Mouse (Mus musculus) midbrain, embryonic 14.5 days (tissue): ENCODE results near the gene Sgcd. TPM values are rescaled to one million over a fixed set of nuclear protein-coding genes. Genes with fewer than 3 reads are reported as not detected.

Source experiments
- ATAC-seq: fragments of 200-750 bp; cut with Nextera tagmentation; 2 replicates; pipeline ENCODE4 v1.8.0; 2017; ENCODE audit warnings: moderate number of reproducible peaks, moderate library complexity; ENCODE audit not compliant: low FRiP score, low TSS enrichment
- DNase-seq: peaks from one replicate; pipeline ENCODE4 v3.0.0-alpha.2; 2015
- H3K27ac ChIP-seq: fragments of 300-500 bp; sonication (generic); replicated peaks from 2 replicates; pipeline ENCODE4 v1.5.1; 2014; ENCODE audit warnings: mild to moderate bottlenecking, low read depth, low read length, moderate library complexity
- H3K27me3 ChIP-seq: fragments of 300-500 bp; sonication (generic); 2 replicates; pipeline ENCODE4 v1.6.1; 2014; ENCODE audit warnings: low read length, control low read depth, mixed read lengths; ENCODE audit not compliant: control insufficient read depth, insufficient read depth
- H3K36me3 ChIP-seq: fragments of 300-500 bp; sonication (generic); 2 replicates; pipeline ENCODE4 v1.6.1; 2014; ENCODE audit warnings: low read length, control low read depth; ENCODE audit not compliant: control insufficient read depth, insufficient read depth
- H3K4me1 ChIP-seq: fragments of 300-500 bp; sonication (generic); 2 replicates; pipeline ENCODE4 v1.6.1; 2014; ENCODE audit warnings: mild to moderate bottlenecking, antibody characterized with exemption, low read length, control low read depth; ENCODE audit not compliant: control insufficient read depth, insufficient read depth
- H3K4me2 ChIP-seq: fragments of 300-500 bp; sonication (generic); 2 replicates; pipeline ENCODE4 v1.6.1; 2014; ENCODE audit warnings: mild to moderate bottlenecking, low read length, moderate library complexity
- H3K4me3 ChIP-seq: fragments of 300-500 bp; sonication (generic); replicated peaks from 2 replicates; pipeline ENCODE4 v1.5.1; 2014; ENCODE audit warnings: low read depth, low read length
- H3K9ac ChIP-seq: fragments of 300-500 bp; sonication (generic); replicated peaks from 2 replicates; pipeline ENCODE4 v1.6.1; 2014; ENCODE audit warnings: mild to moderate bottlenecking, low read length, moderate library complexity
- H3K9me3 ChIP-seq: fragments of 300-500 bp; sonication (generic); 2 replicates; pipeline ENCODE4 v1.6.1; 2016; ENCODE audit warnings: low read length, control low read depth, mixed read lengths; ENCODE audit not compliant: control insufficient read depth
- whole genome bisulfite sequencing: fragments of 180-500 bp; shearing (Covaris S2); extraction: QIAGEN DNeasy Blood & Tissue Kit; methylation state at CpG from one replicate; pipeline ENCODE4 v1.1.7; 2014; 5-methylcytosine and 5-hydroxymethylcytosine counted together
- polyA plus RNA-seq: library from polyadenylated mRNA; unstranded; fragments of >200 nt; fragmentation: Nextera tagmentation; extraction: Ambion mirVana; gene quantifications from 2 replicates; pipeline ENCODE4 v1.2.1, GENCODE M21; 2014

Sgcd gene
- polyA plus RNA-seq, 1 experiment from 2014 or later = 4.5 TPM

DNA sequence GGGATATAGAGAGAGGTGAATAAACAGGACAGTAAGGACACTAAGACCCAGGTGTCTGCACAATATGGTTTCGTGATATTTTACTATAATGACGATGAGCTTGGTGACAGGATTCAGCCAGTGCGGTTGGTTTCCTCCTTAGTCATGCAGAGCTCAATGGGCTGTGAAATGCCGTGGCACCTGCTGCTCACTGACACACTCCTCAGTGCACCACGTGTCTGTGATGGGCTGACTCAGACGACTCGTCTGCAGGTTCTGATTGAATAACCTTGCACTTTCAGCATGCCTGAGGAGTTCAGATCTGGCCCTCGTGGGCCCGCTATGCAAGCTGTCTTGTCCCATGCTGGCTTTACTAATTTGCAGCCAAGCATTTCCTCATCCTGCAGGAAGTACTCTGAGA lies 839.2 kb downstream of the Sgcd start:
- H3K9me3 ChIP-seq = no peaks in the 10 kb centered on the region
- no peaks in the 10 kb centered on the region for H3K36me3 ChIP-seq
- H3K4me3 ChIP-seq = no peak overlapping the region
- WGBS = 65% methylated on average over 9 of the region's 9 CpGs
- H3K4me1 ChIP-seq = no peaks in the 10 kb centered on the region
- peak; percentile 5 for DNase-seq
- H3K27ac ChIP-seq = no peak overlapping the region
- no peaks in the 10 kb centered on the region for H3K27me3 ChIP-seq
- ATAC-seq = no peak
- H3K4me2 ChIP-seq = no peak overlapping the region
- no peak overlapping the region for H3K9ac ChIP-seq

DNA sequence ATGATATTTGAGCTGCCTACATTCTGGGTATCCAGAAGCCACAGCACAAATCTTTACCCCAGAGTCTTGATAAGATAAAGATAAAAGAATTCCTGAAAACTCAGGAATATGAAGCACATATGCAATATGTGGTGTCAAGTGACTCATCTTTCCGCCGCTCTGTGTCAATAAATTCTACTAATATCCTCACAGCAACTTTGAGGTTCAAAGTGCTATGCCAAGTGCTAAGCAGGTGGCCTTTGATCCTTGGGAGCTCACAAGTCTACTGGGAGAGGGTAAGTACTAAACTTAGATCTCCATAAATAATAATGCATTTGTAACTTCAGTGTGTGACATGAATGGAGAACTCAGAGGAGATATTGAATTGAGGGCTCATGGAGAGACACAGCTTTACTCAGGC lies 848.9 kb downstream of the Sgcd start:
- Histone ChIP-seq H3K4me2 (no peak overlapping the region), H3K4me1 (no peaks in the 10 kb centered on the region), H3K4me3 (no peak overlapping the region), H3K36me3 (no peaks in the 10 kb centered on the region), H3K9ac (no peak overlapping the region), H3K27me3 (no peaks in the 10 kb centered on the region), H3K9me3 (no peaks in the 10 kb centered on the region), H3K27ac (no peak overlapping the region)
- no peak for DNase-seq
- no peak for ATAC-seq
- WGBS = 85% methylated on average over 2 of the region's 2 CpGs

GRCm38 (mm10) chr11:47139271-47139670 lies 849.5 kb downstream of the Sgcd start:
- no peak for ATAC-seq
- no peak overlapping the region for H3K27ac ChIP-seq
- H3K36me3 ChIP-seq = no peaks in the 10 kb centered on the region
- H3K4me2 ChIP-seq = no peak overlapping the region
- H3K9ac ChIP-seq = no peak overlapping the region
- H3K4me1 ChIP-seq = no peaks in the 10 kb centered on the region
- no peak overlapping the region for H3K4me3 ChIP-seq
- no peaks in the 10 kb centered on the region for H3K27me3 ChIP-seq
- no peaks in the 10 kb centered on the region for H3K9me3 ChIP-seq
- no peak for DNase-seq
- WGBS = 85% methylated on average over 1 of the region's 1 CpGs

DNA sequence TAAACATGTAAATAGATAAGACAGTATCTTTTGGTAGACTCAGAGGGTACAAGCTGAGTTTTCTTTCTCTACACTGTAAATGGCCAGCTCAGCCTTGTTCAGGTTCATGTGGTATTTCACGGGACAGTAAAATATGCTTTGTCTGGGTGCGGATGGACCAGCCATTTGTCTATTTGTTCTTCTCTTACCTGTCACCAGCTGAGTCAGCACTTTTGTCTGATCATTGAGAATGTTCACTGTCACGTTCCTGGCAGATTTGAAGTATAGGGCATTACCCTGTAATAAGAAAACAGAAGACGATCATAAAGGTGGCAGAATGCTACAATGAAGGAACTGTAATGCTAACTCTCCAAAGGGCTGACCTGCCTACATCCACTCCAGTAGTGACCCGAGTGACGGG lies 856.4 kb downstream of the Sgcd start:
- Histone ChIP-seq H3K9ac (no peak overlapping the region), H3K27me3 (no peaks in the 10 kb centered on the region), H3K4me2 (no peak overlapping the region), H3K36me3 (no peaks in the 10 kb centered on the region), H3K27ac (no peak overlapping the region), H3K4me3 (no peak overlapping the region), H3K4me1 (no peaks in the 10 kb centered on the region), H3K9me3 (no peaks in the 10 kb centered on the region)
- no peak for ATAC-seq
- WGBS = 93% methylated on average over 6 of the region's 6 CpGs
- no peak for DNase-seq

DNA sequence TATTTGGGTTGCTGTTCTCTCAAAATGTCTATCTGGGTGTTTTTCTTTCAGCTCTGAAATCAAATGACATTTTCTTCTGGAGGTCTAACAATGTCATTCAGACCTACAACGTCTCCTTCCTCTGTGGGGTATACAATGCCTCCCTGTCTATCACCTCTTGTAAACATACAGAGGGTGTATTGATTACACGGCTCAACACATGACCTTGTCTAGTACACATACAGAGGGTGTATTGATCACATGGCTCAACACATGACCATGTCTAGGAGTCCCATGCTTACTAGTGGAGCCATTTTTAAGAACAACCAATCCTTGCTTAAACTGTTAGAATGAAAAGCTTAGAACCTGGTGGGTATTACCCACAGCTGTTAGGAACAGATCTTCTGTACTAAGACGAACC lies 858.3 kb downstream of the Sgcd start:
- no peak for ATAC-seq
- WGBS = 82% methylated on average over 3 of the region's 3 CpGs
- no peaks in the 10 kb centered on the region for H3K36me3 ChIP-seq

GRCm38 (mm10) chr11:47129992-47130391 lies 858.8 kb downstream of the Sgcd start:
- Histone ChIP-seq H3K27ac (no peak overlapping the region), H3K27me3 (no peaks in the 10 kb centered on the region), H3K9me3 (no peaks in the 10 kb centered on the region), H3K36me3 (no peaks in the 10 kb centered on the region), H3K4me1 (no peaks in the 10 kb centered on the region), H3K9ac (no peak overlapping the region), H3K4me3 (no peak overlapping the region), H3K4me2 (no peak overlapping the region)
- ATAC-seq (no peak), DNase-seq (no peak)
- 78% methylated on average over 7 of the region's 7 CpGs for WGBS

More for the DNA sequence above, 858.3 kb downstream of the Sgcd start:
- Histone ChIP-seq H3K9ac (no peak overlapping the region), H3K9me3 (no peaks in the 10 kb centered on the region), H3K4me3 (no peak overlapping the region), H3K27ac (no peak overlapping the region), H3K4me1 (no peaks in the 10 kb centered on the region), H3K27me3 (no peaks in the 10 kb centered on the region), H3K4me2 (no peak overlapping the region)
- no peak for DNase-seq

GRCm38 (mm10) chr11:47129166-47129565 lies 859.6 kb downstream of the Sgcd start:
- Histone ChIP-seq H3K4me1 (no peaks in the 10 kb centered on the region), H3K9ac (no peak overlapping the region), H3K27ac (no peak overlapping the region), H3K4me2 (no peak overlapping the region), H3K9me3 (no peaks in the 10 kb centered on the region), H3K36me3 (no peaks in the 10 kb centered on the region), H3K4me3 (no peak overlapping the region), H3K27me3 (no peaks in the 10 kb centered on the region)
- WGBS = 91% methylated on average over 1 of the region's 1 CpGs
- DNase-seq = no peak
- no peak for ATAC-seq

GRCm38 (mm10) chr11:47128331-47128730 lies 860.4 kb downstream of the Sgcd start:
- ATAC-seq = no peak
- WGBS = 83% methylated on average over 3 of the region's 3 CpGs
- H3K4me2 ChIP-seq = no peak overlapping the region
- no peak overlapping the region for H3K4me3 ChIP-seq
- H3K4me1 ChIP-seq = no peaks in the 10 kb centered on the region
- no peaks in the 10 kb centered on the region for H3K9me3 ChIP-seq
- H3K9ac ChIP-seq = no peak overlapping the region
- H3K36me3 ChIP-seq = no peaks in the 10 kb centered on the region
- H3K27me3 ChIP-seq = no peaks in the 10 kb centered on the region
- DNase-seq = no peak
- no peak overlapping the region for H3K27ac ChIP-seq

DNA sequence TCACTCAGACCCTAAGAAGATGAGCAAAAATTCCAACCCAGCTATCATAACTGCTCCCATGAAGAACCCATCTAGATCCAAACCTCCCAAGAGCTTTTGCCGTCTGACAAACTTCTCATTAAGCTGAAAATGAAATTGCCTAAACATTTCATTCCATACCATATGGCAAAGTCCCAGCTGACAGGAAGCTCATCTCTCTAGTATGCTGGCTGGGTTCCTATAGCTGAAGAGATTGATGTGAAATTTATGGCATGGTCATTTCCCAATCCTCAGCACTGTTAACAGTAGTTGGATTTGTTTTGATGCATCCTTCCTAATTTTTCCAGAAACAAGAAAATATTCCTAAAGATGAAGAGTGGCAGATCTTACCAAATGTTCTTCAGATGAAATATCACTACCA lies 867.9 kb downstream of the Sgcd start:
- DNase-seq = no peak
- Histone ChIP-seq H3K27me3 (no peaks in the 10 kb centered on the region), H3K9ac (no peak overlapping the region), H3K4me1 (no peaks in the 10 kb centered on the region), H3K4me2 (no peak overlapping the region), H3K9me3 (no peaks in the 10 kb centered on the region), H3K4me3 (no peak overlapping the region), H3K27ac (no peak overlapping the region), H3K36me3 (no peaks in the 10 kb centered on the region)
- no peak for ATAC-seq
- WGBS = 88% methylated on average over 1 of the region's 1 CpGs
